Mouse (Mus musculus) gastrocnemius, adult 2 months (tissue): ENCODE measurements around the gene Asf1a. TPM values are rescaled to one million over a fixed set of nuclear protein-coding genes. Genes with fewer than 3 reads are reported as not detected.
"Not testable (repeated sequence)": the region's sequence is repeated elsewhere in the genome, so short reads cannot be mapped to it uniquely, and the experiment has no call there.

ENCODE experiments used
- DNase-seq: peaks from one replicate; pipeline ENCODE4 v3.0.0; 2022
- H3K27ac ChIP-seq: fragments of 200-600 bp; 2 replicates; pipeline ENCODE4 v1.8.1; 2022; ENCODE audit warnings: mild to moderate bottlenecking
- H3K4me3 ChIP-seq: fragments of 200-600 bp; 2 replicates; pipeline ENCODE4 v1.8.1; 2022; ENCODE audit warnings: mild to moderate bottlenecking, moderate library complexity
- CTCF ChIP-seq: fragments of 200-600 bp; IDR thresholded peaks from 2 replicates; pipeline ENCODE4 v1.8.1; 2022; ENCODE audit warnings: antibody characterized with exemption, mild to moderate bottlenecking, moderate library complexity
- intact Hi-C: fragments of 180-260 bp; cut with DNase I; formaldehyde crosslinking; loops from one replicate; pipeline ENCODE4 v1.15.1; 2025
- total RNA-seq, 2 experiments: library from RNA; stranded (reverse); gene quantifications; 2 replicates each; pipeline ENCODE4 v1.2.3; 2021

Gene Asf1a
- total RNA-seq, 2 experiments from 2014 or later = 21.0 to 26.4 TPM

DNA sequence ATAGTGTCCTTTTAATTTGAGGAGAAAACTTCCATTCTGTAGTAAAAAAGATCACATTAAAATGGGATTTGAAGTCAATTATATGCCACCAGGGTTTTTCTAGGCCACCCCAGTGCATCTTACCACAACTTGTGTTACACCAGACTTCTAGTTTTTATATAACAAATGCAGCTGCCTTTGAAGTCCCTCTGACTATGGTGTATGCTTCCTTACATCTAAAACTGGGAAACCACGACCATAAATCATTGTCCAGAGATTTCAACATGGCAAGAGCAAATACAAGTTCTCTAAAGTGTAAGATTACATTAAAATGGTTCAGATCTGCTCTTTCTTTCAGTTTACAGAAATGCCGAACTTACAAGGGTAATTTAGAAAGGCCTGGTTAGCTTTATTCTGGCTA lies 11.7 kb downstream of the Asf1a start:
- H3K4me3 ChIP-seq = no peak overlapping the region
- no peak for DNase-seq
- no peak overlapping the region for H3K27ac ChIP-seq
- TF ChIP-seq CTCF = no peak
- intact Hi-C loops = no loop called here

DNA sequence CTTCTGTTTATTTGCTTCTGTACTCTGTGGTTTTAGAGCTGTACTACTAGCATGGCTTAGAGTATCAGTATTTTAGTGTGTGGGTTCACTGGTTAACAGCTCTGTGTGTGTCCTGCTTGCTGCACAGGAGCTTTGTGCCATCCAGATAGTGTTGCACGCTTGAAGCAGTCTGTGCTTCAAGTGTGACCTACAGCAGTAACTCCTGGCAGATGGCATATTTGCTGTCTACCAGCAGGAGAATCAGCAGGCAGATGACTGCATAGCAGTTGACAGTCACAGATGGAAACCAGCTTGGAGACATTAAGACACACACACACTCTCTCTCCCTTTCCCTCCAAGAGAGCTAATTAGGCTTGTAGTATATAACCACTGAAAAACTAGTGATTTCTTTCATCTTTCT lies 15.6 kb downstream of the Asf1a start:
- no peak for DNase-seq
- intact Hi-C loops = no loop called here
- no peak for TF ChIP-seq CTCF
- Histone ChIP-seq H3K27ac (no peak overlapping the region), H3K4me3 (no peak overlapping the region)

- intact Hi-C loops = no loop called here
Measured at GRCm38 (mm10) chr10:53613955-53614354, 17.4 kb downstream of the Asf1a start.

GRCm38 (mm10) chr10:53615850-53616616 lies 19.5 kb downstream of the Asf1a start:
- TF ChIP-seq CTCF = no peak
- no peak for DNase-seq
- Histone ChIP-seq H3K4me3 (no peak overlapping the region), H3K27ac (no peak overlapping the region)
- intact Hi-C loops = no loop called here

More at GRCm38 (mm10) chr10:53613955-53614354, 17.4 kb downstream of the Asf1a start:
- DNase-seq = no peak
- no peak overlapping the region for H3K27ac ChIP-seq
- no peak overlapping the region for H3K4me3 ChIP-seq
- TF ChIP-seq CTCF = no peak

DNA sequence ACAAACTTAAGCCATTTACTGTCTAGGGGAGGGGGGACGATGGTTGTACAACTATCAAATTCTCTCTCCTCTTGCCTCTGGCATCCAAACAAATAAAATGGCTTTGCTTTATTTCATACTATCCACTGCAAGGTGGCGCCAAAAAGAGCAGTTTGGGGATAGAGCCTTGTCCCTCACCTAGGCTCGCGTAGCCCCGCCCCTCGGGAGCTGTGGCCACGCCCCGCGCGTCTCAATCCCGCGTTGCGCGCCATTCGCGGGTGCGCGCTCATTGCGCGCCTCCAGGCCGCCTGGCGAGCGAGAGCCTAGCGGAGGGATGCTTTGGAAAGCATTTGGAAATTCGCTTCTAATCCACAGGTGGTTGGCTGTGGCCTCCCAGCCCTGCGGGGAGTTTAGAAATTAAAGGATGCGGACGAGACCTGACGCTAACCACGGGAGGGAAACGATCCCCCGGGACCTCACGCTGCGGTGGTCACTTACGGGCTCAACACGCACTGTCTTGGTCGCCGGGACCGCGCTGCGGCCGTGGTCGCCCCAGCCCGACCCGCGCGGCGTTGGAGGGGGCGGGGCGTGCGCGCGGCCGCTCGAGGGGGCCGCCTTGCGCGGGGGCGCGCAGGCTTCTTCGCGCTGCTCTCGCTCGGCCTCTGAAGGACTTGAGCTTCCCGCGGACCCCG lies 32.8 kb downstream of the Asf1a start:
- intact Hi-C loops = loop anchor here (2.0 kb wide), 1 partner anchor 33 kb away; the partner anchor contains the start of gene Asf1a
- Histone ChIP-seq H3K4me3 (peak overlapping the region; percentile 96), H3K27ac (peak overlapping the region; percentile 92)
- peak; percentile 45 for TF ChIP-seq CTCF
- peak; percentile 91 for DNase-seq

- Histone ChIP-seq H3K4me3 (peak overlapping the region; percentile 96), H3K27ac (peak overlapping the region; percentile 92)
- intact Hi-C loops = loop anchor here (2.0 kb wide), 1 partner anchor 33 kb away; the partner anchor contains the start of gene Asf1a
- no peak for TF ChIP-seq CTCF
- DNase-seq = peak; percentile 98
Measured at GRCm38 (mm10) chr10:53629918-53630250, 33.3 kb downstream of the Asf1a start.

- Histone ChIP-seq H3K27ac (peak within 1 kb of the TSS; percentile 92), H3K4me3 (peak within 1 kb of the TSS; percentile 96)
- intact Hi-C loops, DNase-seq: not testable (repeated sequence)
Measured at GRCm38 (mm10) chr10:53630339-53630738, 33.8 kb downstream of the Asf1a start, which contains the start of gene Mcm9. Mcm9 (minus strand) TSS chr10:53630439.

GRCm38 (mm10) chr10:53634160-53634559 lies 37.6 kb downstream of the Asf1a start:
- Histone ChIP-seq H3K4me3 (no peak overlapping the region), H3K27ac (no peak overlapping the region)
- intact Hi-C loops = no loop called here
- DNase-seq = no peak
- no peak for TF ChIP-seq CTCF

DNA sequence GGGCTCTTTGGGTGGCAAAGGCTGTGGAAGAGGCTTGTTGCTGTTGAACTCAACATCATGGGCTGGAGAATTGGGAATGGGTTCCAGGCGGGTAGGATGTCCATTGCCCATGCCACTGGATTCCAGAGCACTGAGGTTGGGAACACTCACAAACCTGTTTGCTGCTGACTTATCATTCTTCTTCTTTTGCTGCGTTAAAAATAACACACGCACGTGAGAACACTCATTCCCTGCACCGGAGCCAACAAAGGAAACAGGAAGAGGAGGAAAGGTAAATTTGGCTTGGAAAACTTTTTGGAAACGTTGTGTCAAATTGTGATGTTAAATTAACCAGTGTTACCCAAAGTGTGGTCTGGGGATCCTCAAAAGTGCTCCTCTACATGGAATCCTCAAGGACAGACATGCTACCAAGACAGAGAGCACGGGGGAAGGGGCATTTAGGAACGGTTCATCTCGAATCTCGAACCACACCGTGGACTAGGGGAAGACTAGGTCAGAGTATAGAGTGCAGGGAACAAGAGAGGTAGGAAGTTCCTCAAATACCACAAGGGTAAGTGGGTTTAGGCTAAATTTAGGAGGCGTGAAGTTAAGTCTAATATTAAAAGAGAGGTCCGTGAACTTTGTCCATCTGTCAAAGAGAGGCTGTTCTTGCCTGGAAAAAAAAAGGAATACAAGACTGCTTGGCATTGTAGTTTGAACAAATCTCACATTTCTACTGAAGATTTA lies 38.9 kb downstream of the Asf1a start:
- Histone ChIP-seq H3K27ac (no peak overlapping the region), H3K4me3 (no peak overlapping the region)
- intact Hi-C loops = no loop called here
- TF ChIP-seq CTCF = no peak
- no peak for DNase-seq

DNA sequence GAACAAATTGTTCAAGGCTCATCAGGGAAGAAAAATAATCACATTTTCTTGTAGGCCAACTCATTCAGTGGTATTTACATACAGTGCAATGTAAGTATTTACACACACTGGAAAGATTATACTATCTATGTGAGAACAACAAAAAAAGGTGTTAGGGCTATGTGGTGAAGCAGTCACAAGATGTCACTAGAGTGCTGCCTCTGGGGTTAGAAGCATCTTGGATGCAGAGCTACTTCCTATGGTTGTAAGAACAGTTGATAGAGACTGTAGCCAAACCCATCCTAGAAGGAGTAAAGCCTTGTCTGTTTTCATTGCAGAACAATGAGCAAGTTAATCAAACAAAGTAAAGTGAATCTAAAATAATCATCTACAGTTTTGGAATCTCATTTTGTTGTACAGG lies 45.0 kb downstream of the Asf1a start:
- Histone ChIP-seq H3K27ac (no peak overlapping the region), H3K4me3 (no peak overlapping the region)
- peak; percentile 62 for TF ChIP-seq CTCF
- DNase-seq = no peak
- intact Hi-C loops = no loop called here

GRCm38 (mm10) chr10:53650683-53651082 lies 54.1 kb downstream of the Asf1a start:
- intact Hi-C loops = no loop called here
- Histone ChIP-seq H3K27ac (no peak overlapping the region), H3K4me3 (no peak overlapping the region)
- no peak for DNase-seq
- TF ChIP-seq CTCF = no peak

GRCm38 (mm10) chr10:53654239-53654638 lies 57.7 kb downstream of the Asf1a start:
- DNase-seq = not testable (repeated sequence)

More at GRCm38 (mm10) chr10:53654239-53654638, 57.7 kb downstream of the Asf1a start:
- H3K27ac ChIP-seq, intact Hi-C loops, H3K4me3 ChIP-seq: not testable (repeated sequence)
- TF ChIP-seq CTCF = peak; percentile 23; the same call in 1 of the 2 replicates

Other genes with a start within 250 kb of the Asf1a start
- 10 to 100 TPM; 45.6 to 62.4 TPM for gene Cep85l, start 216.8 kb upstream of the Asf1a start, total RNA-seq
- gene Mcm9, start 33.7 kb downstream of the Asf1a start, total RNA-seq = under 1 TPM; 0.89 to 0.92 TPM
- under 1 TPM; 0.28 to 0.31 TPM for gene Fam184a, start 154.4 kb downstream of the Asf1a start, total RNA-seq